Mouse (Mus musculus) MEL (cell line): Measurements from ENCODE around the gene Ivd. TPM values are rescaled to one million over a fixed set of nuclear protein-coding genes. Genes with fewer than 3 reads are reported as not detected.

ENCODE experiments used
- DNase-seq: peaks from one replicate; pipeline ENCODE4 v3.0.0; 2011; ENCODE audit warnings: low read depth, low spot score
- H3K27ac ChIP-seq: 2 replicates; pipeline ENCODE4 v1.5.1; 2012; ENCODE audit warnings: low read depth, mild to moderate bottlenecking, control low read depth, low read length, moderate library complexity; ENCODE audit not compliant: control insufficient read depth
- H3K27me3 ChIP-seq, 2 experiments: fragments of 150-350 bp in 1 of 2; sonication (generic) in 1 of 2; 2 replicates each; pipeline ENCODE4 v1.6.1; 2012; ENCODE audit warnings: low read length in 2 of 2, mild to moderate bottlenecking in 2 of 2, improper control_type of control experiment in 1 of 2, moderate library complexity in 1 of 2; ENCODE audit not compliant: insufficient read depth in 2 of 2, control insufficient read depth in 1 of 2
- H3K36me3 ChIP-seq, 2 experiments: 2 replicates each; pipeline ENCODE4 v1.6.1; 2012 to 2014; ENCODE audit warnings: low read length in 2 of 2, improper control_type of control experiment in 1 of 2, inconsistent platforms in 1 of 2, mild to moderate bottlenecking in 1 of 2; ENCODE audit not compliant: insufficient read depth in 2 of 2, control insufficient read depth in 1 of 2
- H3K4me1 ChIP-seq, 2 experiments: fragments of 150-350 bp in 1 of 2; sonication (generic) in 1 of 2; 2 replicates each; pipeline ENCODE4 v1.6.1; 2012; ENCODE audit warnings: low read length in 2 of 2, improper control_type of control experiment in 1 of 2, mild to moderate bottlenecking in 1 of 2; ENCODE audit not compliant: insufficient read depth in 2 of 2, control insufficient read depth in 1 of 2
- H3K4me3 ChIP-seq, 2 experiments: fragments of 150-350 bp in 1 of 2; sonication (generic) in 1 of 2; 2 replicates each; pipeline ENCODE4 v1.5.1; 2012; ENCODE audit warnings: low read depth in 2 of 2, low read length in 2 of 2, mild to moderate bottlenecking in 2 of 2, moderate library complexity in 2 of 2, control low read depth in 1 of 2, improper control_type of control experiment in 1 of 2; ENCODE audit not compliant: control insufficient read depth in 1 of 2, insufficient read depth in 1 of 2
- H3K79me2 ChIP-seq: 2 replicates; pipeline ENCODE4 v1.6.1; 2012; ENCODE audit warnings: mild to moderate bottlenecking, low read length, moderate library complexity; ENCODE audit not compliant: control insufficient read depth, poor library complexity, insufficient read depth
- H3K9ac ChIP-seq: 2 replicates; pipeline ENCODE4 v1.6.1; 2012; ENCODE audit warnings: low read depth, mild to moderate bottlenecking, control low read depth, low read length, moderate library complexity; ENCODE audit not compliant: control insufficient read depth, poor library complexity, severe bottlenecking
- H3K9me3 ChIP-seq: fragments of 150-350 bp; sonication (generic); replicated peaks from 2 replicates; pipeline ENCODE4 v1.6.1; 2012; ENCODE audit warnings: mild to moderate bottlenecking, low read length, improper control_type of control experiment, moderate library complexity; ENCODE audit not compliant: insufficient read depth
- CHD2 ChIP-seq: IDR thresholded peaks from 2 replicates; pipeline ENCODE4 v1.6.1; 2011; ENCODE audit warnings: low read length, improper control_type of control experiment
- CTCF ChIP-seq, 3 experiments: IDR thresholded peaks in 2 of 3; conservative IDR thresholded peaks in 1 of 3; 2 replicates each; pipeline ENCODE4 v1.5.1; 2011 to 2012; ENCODE audit warnings: low read length in 3 of 3, low read depth in 2 of 3, mild to moderate bottlenecking in 2 of 3, improper control_type of control experiment in 1 of 3, inconsistent platforms in 1 of 3, mixed read lengths in 1 of 3, moderate library complexity in 1 of 3; ENCODE audit not compliant: control insufficient read depth in 1 of 3, insufficient read depth in 1 of 3, poor library complexity in 1 of 3, severe bottlenecking in 1 of 3
- E2F4 ChIP-seq: IDR thresholded peaks from 2 replicates; pipeline ENCODE4 v1.6.1; 2011; ENCODE audit warnings: low read depth, low read length, improper control_type of control experiment, borderline replicate concordance
- ELF1 ChIP-seq: IDR thresholded peaks from 2 replicates; pipeline ENCODE4 v1.6.1; 2014; ENCODE audit warnings: low read depth, mild to moderate bottlenecking, inconsistent platforms, low read length, improper control_type of control experiment, moderate library complexity
- GABPA ChIP-seq: IDR thresholded peaks from 2 replicates; pipeline ENCODE4 v1.6.1; 2012; ENCODE audit warnings: low read depth, mild to moderate bottlenecking, inconsistent platforms, low read length, improper control_type of control experiment, moderate library complexity
- GATA1 ChIP-seq: IDR thresholded peaks from 2 replicates; pipeline ENCODE4 v1.6.1; 2011; ENCODE audit warnings: low read depth, low read length, improper control_type of control experiment
- MAX ChIP-seq: IDR thresholded peaks from 2 replicates; pipeline ENCODE4 v1.6.1; 2011; ENCODE audit warnings: low read length, improper control_type of control experiment
- MEF2A ChIP-seq: IDR thresholded peaks from 2 replicates; pipeline ENCODE4 v1.6.1; 2014; ENCODE audit warnings: low read depth, mild to moderate bottlenecking, inconsistent platforms, low read length, improper control_type of control experiment; ENCODE audit not compliant: poor library complexity, insufficient replicate concordance, severe bottlenecking; ENCODE audit errors: extremely low read depth
- MYB ChIP-seq: IDR thresholded peaks from 2 replicates; pipeline ENCODE4 v1.6.1; 2011; ENCODE audit warnings: mild to moderate bottlenecking, low read depth, low read length, improper control_type of control experiment
- NELFE ChIP-seq: IDR thresholded peaks from 2 replicates; pipeline ENCODE4 v1.6.1; 2011; ENCODE audit warnings: low read depth, low read length, improper control_type of control experiment
- POLR2AphosphoS2 ChIP-seq: IDR thresholded peaks from 2 replicates; pipeline ENCODE4 v1.6.1; 2011; ENCODE audit warnings: low read length, improper control_type of control experiment
- POLR2AphosphoS5 ChIP-seq: IDR thresholded peaks from 2 replicates; pipeline ENCODE4 v1.6.1; 2012; ENCODE audit warnings: low read depth, borderline replicate concordance, mild to moderate bottlenecking, inconsistent platforms, low read length, moderate library complexity, mixed read lengths
- RAD21 ChIP-seq: IDR thresholded peaks from 2 replicates; pipeline ENCODE4 v1.6.1; 2011; ENCODE audit warnings: mild to moderate bottlenecking, low read depth, low read length, improper control_type of control experiment
- SIN3A ChIP-seq: IDR thresholded peaks from 2 replicates; pipeline ENCODE4 v1.6.1; 2012; ENCODE audit warnings: low read length, improper control_type of control experiment, inconsistent platforms
- SMC3 ChIP-seq: IDR thresholded peaks from 2 replicates; pipeline ENCODE4 v1.6.1; 2011; ENCODE audit warnings: low read depth, low read length, improper control_type of control experiment
- TBP ChIP-seq: IDR thresholded peaks from 2 replicates; pipeline ENCODE4 v1.8.0; 2011; ENCODE audit warnings: low read depth, low read length, improper control_type of control experiment
- UBTF ChIP-seq: IDR thresholded peaks from 2 replicates; pipeline ENCODE4 v1.6.1; 2012; ENCODE audit warnings: low read depth, mild to moderate bottlenecking, inconsistent platforms, low read length, improper control_type of control experiment, moderate library complexity, borderline replicate concordance; ENCODE audit not compliant: insufficient read depth
- USF1 ChIP-seq: IDR thresholded peaks from 2 replicates; pipeline ENCODE4 v1.6.1; 2014; ENCODE audit warnings: low read depth, mild to moderate bottlenecking, inconsistent platforms, low read length, improper control_type of control experiment, moderate library complexity
- USF2 ChIP-seq, 2 experiments: IDR thresholded peaks; 2 replicates each; pipeline ENCODE4 v1.6.1; 2011 to 2012; ENCODE audit warnings: improper control_type of control experiment in 2 of 2, low read length in 2 of 2, borderline replicate concordance in 1 of 2, inconsistent platforms in 1 of 2, low read depth in 1 of 2, mild to moderate bottlenecking in 1 of 2; ENCODE audit not compliant: insufficient read depth in 1 of 2
- ZMIZ1 ChIP-seq: IDR thresholded peaks from 2 replicates; pipeline ENCODE4 v1.6.1; 2012; ENCODE audit warnings: low read depth, mild to moderate bottlenecking, inconsistent platforms, low read length, improper control_type of control experiment, moderate library complexity
- ZNF384 ChIP-seq: IDR thresholded peaks from 2 replicates; pipeline ENCODE4 v1.6.1; 2012; ENCODE audit warnings: low read depth, mild to moderate bottlenecking, inconsistent platforms, low read length, improper control_type of control experiment
- polyA plus RNA-seq, 2 experiments: library from polyadenylated mRNA; stranded (reverse) in 1 of 2; unstranded in 1 of 2; fragments of >175 nt in 1 of 2; fragments of >200 nt in 1 of 2; gene quantifications; 2 replicates each; pipeline versions ENCODE4 v1.2.1 to v1.2.4; 2012; ENCODE audit warnings: low replicate concordance in 2 of 2, low read depth in 1 of 2; ENCODE audit not compliant: insufficient read length in 2 of 2, insufficient read depth in 1 of 2, missing spikeins in 1 of 2
- total RNA-seq: library from RNA; depleted of rRNA; stranded (reverse); fragments of 300-350 nt; gene quantifications from 2 replicates; pipeline ENCODE4 v1.2.3, GENCODE M21; 2012

The Ivd gene
- total and polyA plus RNA-seq, 3 experiments = 17.1 to 33.4 TPM; not detected in 1

GRCm38 (mm10) chr2:118895990-118896913, 34.5 kb downstream of the Ivd start:
- H3K4me3 ChIP-seq = no peak overlapping the region
- no peaks in the 10 kb centered on the region for H3K36me3 ChIP-seq
- no peak overlapping the region for H3K27ac ChIP-seq
- H3K4me1 ChIP-seq = peaks cover 0 to 15% of the 10 kb centered on the region in 2 experiments; a peak in 2 of 4 replicates
- peaks cover 2% of the 10 kb centered on the region; the same call in 1 of the 2 replicates for H3K79me2 ChIP-seq
- no peak overlapping the region for H3K9ac ChIP-seq
- TF ChIP-seq ZMIZ1 = no peak
- TF ChIP-seq POLR2AphosphoS5 = no peak
- no peak for TF ChIP-seq POLR2AphosphoS2
- no peak for TF ChIP-seq ZNF384
- no peak for TF ChIP-seq E2F4
- TF ChIP-seq MYB = no peak
- TF ChIP-seq SIN3A = no peak
- no peak for TF ChIP-seq TBP
- no peak for TF ChIP-seq USF1
- no peak for TF ChIP-seq GATA1
- no peak for TF ChIP-seq MEF2A
- no peak for TF ChIP-seq NELFE
- TF ChIP-seq SMC3 = no peak
- TF ChIP-seq, all 39 proteins: peak for 0
- no peaks in the 10 kb centered on the region; a peak in 1 of 4 replicates for H3K27me3 ChIP-seq
- DNase-seq = no peak
- H3K9me3 ChIP-seq = no peaks in the 10 kb centered on the region

GRCm38 (mm10) chr2:118896914-118897291, 35.1 kb downstream of the Ivd start:
- no peaks in the 10 kb centered on the region for H3K9me3 ChIP-seq
- peaks cover 6% of the 10 kb centered on the region for H3K79me2 ChIP-seq
- H3K27me3 ChIP-seq = no peaks in the 10 kb centered on the region; a peak in 1 of 4 replicates
- no peak for DNase-seq
- H3K4me3 ChIP-seq = no peak overlapping the region
- no peak overlapping the region for H3K9ac ChIP-seq
- H3K27ac ChIP-seq = no peak overlapping the region
- TF ChIP-seq MAX = no peak
- no peak for TF ChIP-seq CTCF (IDR thresholded peaks at IDR 0.05 in 2 of 3, conservative IDR thresholded peaks at IDR 0.05 in 1 of 3; ENCODE audit: control insufficient read depth in 1 of 3, insufficient read depth in 1 of 3, low read depth in 2 of 3, low read length in 3 of 3, poor library complexity in 1 of 3, severe bottlenecking in 1 of 3)
- TF ChIP-seq RAD21 = no peak
- TF ChIP-seq ELF1 = no peak
- no peak for TF ChIP-seq GATA1
- TF ChIP-seq SIN3A = no peak
- no peak for TF ChIP-seq UBTF
- no peak for TF ChIP-seq ZNF384
- TF ChIP-seq USF2 (IDR thresholded peaks at IDR 0.05; ENCODE audit: borderline replicate concordance in 1 of 2, insufficient read depth in 1 of 2, low read depth in 1 of 2, low read length in 2 of 2) = no peak
- TF ChIP-seq CHD2 = no peak
- no peak for TF ChIP-seq SMC3
- no peak for TF ChIP-seq MEF2A
- TF ChIP-seq GABPA = no peak
- TF ChIP-seq, all 39 proteins: peak for 0
- H3K4me1 ChIP-seq = peaks cover 0 to 15% of the 10 kb centered on the region in 2 experiments; a peak in 2 of 4 replicates
- no peaks in the 10 kb centered on the region for H3K36me3 ChIP-seq
